Mouse (Mus musculus) hindbrain, postnatal 0 days (tissue): ENCODE data around the gene Nlgn1. TPM values are rescaled to one million over a fixed set of nuclear protein-coding genes. Genes with fewer than 3 reads are reported as not detected.
"Not testable (repeated sequence)": the region's sequence is repeated elsewhere in the genome, so short reads cannot be mapped to it uniquely, and the experiment has no call there.

ENCODE experiments used
- ATAC-seq: fragments of 200-750 bp; cut with Nextera tagmentation; 2 replicates; pipeline ENCODE4 v1.8.0; 2017; ENCODE audit warnings: mild to moderate bottlenecking, moderate TSS enrichment, moderate library complexity
- DNase-seq: peaks from one replicate; pipeline ENCODE4 v3.0.0-alpha.2; 2015; ENCODE audit warnings: low spot score
- H3K27ac ChIP-seq: fragments of 300-500 bp; sonication (generic); 2 replicates; pipeline ENCODE4 v1.5.1; 2014; ENCODE audit warnings: mild to moderate bottlenecking
- H3K27me3 ChIP-seq: fragments of 300-500 bp; sonication (generic); 2 replicates; pipeline ENCODE4 v1.6.1; 2014; ENCODE audit warnings: low read length, mixed read lengths; ENCODE audit not compliant: insufficient read depth
- H3K36me3 ChIP-seq: fragments of 300-500 bp; sonication (generic); 2 replicates; pipeline ENCODE4 v1.6.1; 2014; ENCODE audit warnings: low read length, mixed read lengths; ENCODE audit not compliant: insufficient read depth
- H3K4me1 ChIP-seq: fragments of 300-500 bp; sonication (generic); 2 replicates; pipeline ENCODE4 v1.6.1; 2014; ENCODE audit warnings: antibody characterized with exemption, low read length, mixed read lengths; ENCODE audit not compliant: insufficient read depth
- H3K4me2 ChIP-seq: fragments of 300-500 bp; sonication (generic); 2 replicates; pipeline ENCODE4 v1.6.1; 2014; ENCODE audit warnings: low read depth, mild to moderate bottlenecking, low read length, moderate library complexity, mixed read lengths
- H3K4me3 ChIP-seq: fragments of 300-500 bp; sonication (generic); 2 replicates; pipeline ENCODE4 v1.5.1; 2014; ENCODE audit warnings: low read length
- H3K9ac ChIP-seq: fragments of 300-500 bp; sonication (generic); replicated peaks from 2 replicates; pipeline ENCODE4 v1.6.1; 2014; ENCODE audit warnings: mild to moderate bottlenecking, low read length, moderate library complexity, mixed read lengths
- H3K9me3 ChIP-seq: fragments of 300-500 bp; sonication (generic); 2 replicates; pipeline ENCODE4 v1.6.1; 2016; ENCODE audit warnings: low read length, mixed read lengths
- CTCF ChIP-seq: IDR thresholded peaks from 2 replicates; pipeline ENCODE4 v1.5.1; 2016; ENCODE audit warnings: antibody characterized with exemption, control low read depth, low read depth
- WGBS: fragments of 180-500 bp; shearing (Covaris S2); extraction: QIAGEN DNeasy Blood & Tissue Kit; methylation state at CpG from one replicate; pipeline ENCODE4 v1.1.7; 2014; 5-methylcytosine and 5-hydroxymethylcytosine counted together
- polyA plus RNA-seq: library from polyadenylated mRNA; unstranded; fragments of >200 nt; fragmentation: Nextera tagmentation; extraction: Ambion mirVana; gene quantifications from 2 replicates; pipeline ENCODE4 v1.2.1, GENCODE M21; 2015
- total RNA-seq: library from RNA; depleted of rRNA; stranded (reverse); fragments of >200 nt; gene quantifications from 2 replicates; pipeline ENCODE4 v1.2.3, GENCODE M21; 2014

Nlgn1 gene
- total and polyA plus RNA-seq, 2 experiments from 2014 or later = 28.4 to 61.5 TPM

DNA sequence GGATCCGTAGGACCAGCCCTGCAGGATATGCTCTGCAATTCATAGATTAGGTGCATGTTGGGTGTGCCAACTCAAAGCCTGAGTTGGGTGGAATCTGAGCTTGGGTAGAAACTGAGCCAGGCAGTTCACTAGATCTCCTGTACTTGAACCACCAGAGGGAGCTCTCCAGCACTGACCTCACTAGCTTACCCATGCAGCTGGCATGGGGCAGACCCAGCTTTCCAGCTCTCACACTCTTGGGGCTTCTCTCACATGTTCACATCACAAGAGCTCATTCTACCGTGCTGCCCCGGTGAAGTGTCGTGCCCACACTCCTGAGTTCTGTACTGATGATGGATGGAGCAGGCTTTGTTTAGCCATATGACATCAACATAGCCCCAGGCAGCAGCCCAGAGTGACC, 679.2 kb downstream of the Nlgn1 start:
- DNase-seq (peak; percentile 43), ATAC-seq (no peak)
- no peak overlapping the region for H3K4me3 ChIP-seq
- no peak overlapping the region for H3K27ac ChIP-seq
- H3K36me3 ChIP-seq = no peaks in the 10 kb centered on the region
- no peak overlapping the region for H3K9ac ChIP-seq
- TF ChIP-seq CTCF = peak; percentile 58
- no peaks in the 10 kb centered on the region for H3K27me3 ChIP-seq
- 69% methylated on average over 4 of the region's 4 CpGs for WGBS
- H3K4me1 ChIP-seq = no peaks in the 10 kb centered on the region
- H3K4me2 ChIP-seq = no peak overlapping the region
- H3K9me3 ChIP-seq = no peaks in the 10 kb centered on the region

DNA sequence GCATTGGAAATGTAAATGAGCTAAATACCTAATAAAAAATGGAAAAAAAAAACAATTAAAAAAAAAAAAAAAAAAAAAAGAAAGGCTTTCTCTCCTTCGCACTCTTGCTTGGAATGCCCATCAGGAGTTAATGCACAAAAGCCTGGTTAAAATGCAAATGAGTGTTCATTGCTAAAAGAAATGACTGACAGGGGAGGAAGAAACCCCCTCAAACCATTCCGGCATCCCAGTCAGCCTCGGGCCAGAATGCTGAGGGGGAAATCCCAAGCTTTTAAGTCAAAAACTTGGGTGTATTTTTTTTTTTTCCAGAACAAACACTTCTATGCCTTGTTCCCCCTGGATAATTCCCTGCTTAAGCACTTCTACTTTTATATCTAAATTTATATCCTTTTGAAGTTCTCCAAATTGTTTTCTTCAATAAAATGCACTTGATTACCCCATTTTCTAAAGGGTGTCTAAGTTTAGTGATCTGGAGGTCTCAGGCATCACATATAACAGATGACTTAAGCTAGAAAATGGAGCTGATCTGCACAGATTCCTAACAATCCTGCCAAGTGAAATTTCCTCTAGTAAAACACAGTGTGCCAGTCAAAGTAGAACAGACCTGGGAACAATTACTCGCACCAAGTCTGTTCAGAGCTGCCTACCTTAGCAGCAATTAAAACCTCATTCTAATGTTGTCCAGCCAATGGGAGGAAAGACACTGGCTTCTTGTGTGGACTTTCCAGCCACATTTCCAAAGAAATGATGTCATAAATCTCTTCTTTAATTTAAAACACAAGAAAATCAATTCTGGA, 686.2 kb downstream of the Nlgn1 start:
- H3K27ac ChIP-seq = no peak overlapping the region
- H3K4me2 ChIP-seq = no peak overlapping the region
- H3K36me3 ChIP-seq = no peaks in the 10 kb centered on the region
- DNase-seq (no peak), ATAC-seq (no peak)
- 45% methylated on average over 4 of the region's 4 CpGs for WGBS
- H3K9ac ChIP-seq = no peak overlapping the region
- TF ChIP-seq CTCF = no peak
- H3K9me3 ChIP-seq = no peaks in the 10 kb centered on the region
- no peaks in the 10 kb centered on the region for H3K27me3 ChIP-seq
- no peak overlapping the region for H3K4me3 ChIP-seq
- H3K4me1 ChIP-seq = no peaks in the 10 kb centered on the region

DNA sequence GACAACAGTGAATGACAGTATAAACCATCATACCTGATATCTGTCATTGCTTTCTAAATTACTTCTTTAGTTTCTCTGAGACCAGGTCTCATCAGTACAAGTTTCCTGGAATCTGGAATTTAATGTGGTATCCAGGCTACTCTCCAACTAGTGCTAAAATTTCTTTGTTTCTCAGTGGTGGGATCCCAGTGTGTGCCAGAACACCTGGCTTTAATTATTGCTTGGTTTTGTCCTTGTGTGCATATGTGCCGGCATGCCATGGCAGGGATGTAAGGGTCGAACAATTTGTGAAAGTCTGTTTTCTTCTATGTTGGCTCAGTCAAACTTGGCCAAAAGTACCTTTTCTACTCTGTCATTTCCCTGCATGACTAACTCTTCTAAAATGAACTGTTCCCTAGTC, 703.1 kb downstream of the Nlgn1 start:
- no peak for TF ChIP-seq CTCF

DNA sequence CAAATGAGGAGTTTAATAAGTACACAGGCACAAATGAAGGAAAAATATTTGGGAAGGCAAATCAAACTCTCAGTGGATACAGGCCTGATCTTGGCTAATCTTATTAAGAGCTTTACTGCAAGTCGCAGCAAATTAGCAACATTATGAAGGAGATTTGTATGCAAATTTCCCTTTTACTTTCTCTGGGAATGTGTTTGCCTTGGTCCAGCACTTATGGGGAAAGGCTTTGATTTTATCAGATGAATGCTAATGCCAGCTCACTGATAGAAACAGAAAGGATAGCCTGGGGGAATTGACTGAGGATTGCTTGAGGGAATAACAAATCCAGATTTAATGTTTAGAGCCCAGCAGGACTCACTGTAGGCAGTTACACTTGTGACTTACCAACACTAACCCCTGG, 725.7 kb downstream of the Nlgn1 start:
- Histone ChIP-seq H3K4me3 (no peak overlapping the region), H3K4me2 (no peak overlapping the region), H3K36me3 (no peaks in the 10 kb centered on the region), H3K9me3 (no peaks in the 10 kb centered on the region), H3K9ac (no peak overlapping the region), H3K4me1 (no peaks in the 10 kb centered on the region), H3K27me3 (no peaks in the 10 kb centered on the region), H3K27ac (no peak overlapping the region)
- WGBS = 23% methylated on average over 1 of the region's 1 CpGs
- ATAC-seq = no peak
- TF ChIP-seq CTCF = no peak
- DNase-seq = peak; percentile 3

More for the DNA sequence above, 703.1 kb downstream of the Nlgn1 start:
- ATAC-seq (no peak), DNase-seq (no peak)
- H3K4me1 ChIP-seq = no peaks in the 10 kb centered on the region
- no peak overlapping the region for H3K9ac ChIP-seq
- no peak overlapping the region for H3K4me2 ChIP-seq
- H3K9me3 ChIP-seq = no peaks in the 10 kb centered on the region
- WGBS = 72% methylated on average over 2 of the region's 2 CpGs
- no peak overlapping the region for H3K27ac ChIP-seq
- no peak overlapping the region for H3K4me3 ChIP-seq
- H3K27me3 ChIP-seq = no peaks in the 10 kb centered on the region
- no peaks in the 10 kb centered on the region for H3K36me3 ChIP-seq

DNA sequence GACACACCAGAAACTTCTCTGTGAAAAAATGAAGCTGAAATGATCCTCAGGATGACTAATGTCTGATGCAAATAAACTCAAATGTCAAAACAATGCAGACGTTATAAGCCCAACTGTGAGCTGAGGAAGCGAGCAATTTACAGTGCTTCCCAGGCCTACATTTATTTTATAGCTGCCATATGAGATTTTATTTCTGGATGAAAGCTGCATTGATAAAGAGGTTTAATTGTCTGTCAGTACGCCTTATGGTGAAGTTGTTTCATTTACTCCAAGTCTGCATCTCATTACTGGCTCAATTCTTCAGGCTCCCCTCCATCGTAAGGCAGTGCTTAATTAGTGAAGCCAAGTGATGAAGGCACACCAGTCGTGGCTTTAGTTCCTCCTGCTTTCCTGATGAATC, 734.7 kb downstream of the Nlgn1 start:
- no peak for ATAC-seq
- DNase-seq = no peak
- H3K4me3 ChIP-seq = no peak overlapping the region
- no peaks in the 10 kb centered on the region for H3K27me3 ChIP-seq
- no peaks in the 10 kb centered on the region for H3K9me3 ChIP-seq
- no peak overlapping the region for H3K4me2 ChIP-seq
- H3K9ac ChIP-seq = no peak overlapping the region
- no peak overlapping the region for H3K27ac ChIP-seq
- no peak for TF ChIP-seq CTCF
- no peaks in the 10 kb centered on the region for H3K4me1 ChIP-seq
- 59% methylated on average over 5 of the region's 5 CpGs for WGBS
- no peaks in the 10 kb centered on the region for H3K36me3 ChIP-seq

DNA sequence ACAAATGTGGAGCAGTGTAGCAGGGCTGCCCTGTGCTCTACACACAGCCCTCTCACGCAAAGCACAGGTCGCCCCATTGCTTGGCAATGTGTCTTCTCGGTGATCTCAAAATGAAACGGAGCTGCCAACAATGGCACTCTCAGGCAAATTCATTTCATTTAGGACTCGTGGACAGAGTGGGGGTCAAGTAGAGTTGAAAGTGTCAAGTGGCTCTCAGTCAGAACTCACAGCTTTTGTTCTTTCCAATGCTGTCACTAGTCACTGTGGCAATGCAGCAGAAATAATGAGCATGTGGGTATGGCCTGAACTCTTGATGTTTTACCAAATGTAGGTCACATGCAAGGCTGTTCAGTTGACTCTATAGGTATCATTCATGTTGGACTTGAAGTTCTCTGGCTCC, 756.7 kb downstream of the Nlgn1 start:
- no peak overlapping the region for H3K9ac ChIP-seq
- H3K9me3 ChIP-seq = no peaks in the 10 kb centered on the region
- ATAC-seq = no peak
- H3K27ac ChIP-seq = no peak overlapping the region
- 40% methylated on average over 5 of the region's 5 CpGs for WGBS
- no peak overlapping the region for H3K4me2 ChIP-seq
- H3K27me3 ChIP-seq = no peaks in the 10 kb centered on the region
- TF ChIP-seq CTCF = no peak
- no peak overlapping the region for H3K4me3 ChIP-seq
- DNase-seq = no peak
- H3K36me3 ChIP-seq = no peaks in the 10 kb centered on the region
- H3K4me1 ChIP-seq = no peaks in the 10 kb centered on the region

DNA sequence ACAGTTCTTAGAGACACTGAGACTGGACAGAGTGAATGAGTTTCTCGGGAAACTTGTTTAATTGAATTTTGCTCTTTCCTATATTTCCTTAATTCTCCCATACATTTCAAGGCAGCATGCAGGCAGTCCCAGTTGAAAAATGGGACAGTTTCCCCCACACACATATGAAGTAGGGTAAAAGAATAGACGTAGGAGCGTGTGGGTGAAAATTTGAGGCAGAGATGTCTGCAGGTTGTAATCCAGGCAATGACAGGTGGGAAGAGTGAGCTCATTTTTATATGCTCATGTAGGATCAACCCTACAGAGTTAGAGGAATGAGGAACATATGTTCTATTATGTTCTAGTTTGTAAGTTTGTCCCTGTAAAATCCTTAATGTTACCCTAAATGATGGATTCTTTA, 757.4 kb downstream of the Nlgn1 start:
- H3K9ac ChIP-seq = no peak overlapping the region
- no peak overlapping the region for H3K4me2 ChIP-seq
- H3K36me3 ChIP-seq = no peaks in the 10 kb centered on the region
- WGBS = 92% methylated on average over 3 of the region's 3 CpGs
- DNase-seq (no peak), ATAC-seq (no peak)
- H3K4me3 ChIP-seq = no peak overlapping the region
- TF ChIP-seq CTCF = no peak
- no peaks in the 10 kb centered on the region for H3K4me1 ChIP-seq
- no peaks in the 10 kb centered on the region for H3K27me3 ChIP-seq
- no peaks in the 10 kb centered on the region for H3K9me3 ChIP-seq
- no peak overlapping the region for H3K27ac ChIP-seq

DNA sequence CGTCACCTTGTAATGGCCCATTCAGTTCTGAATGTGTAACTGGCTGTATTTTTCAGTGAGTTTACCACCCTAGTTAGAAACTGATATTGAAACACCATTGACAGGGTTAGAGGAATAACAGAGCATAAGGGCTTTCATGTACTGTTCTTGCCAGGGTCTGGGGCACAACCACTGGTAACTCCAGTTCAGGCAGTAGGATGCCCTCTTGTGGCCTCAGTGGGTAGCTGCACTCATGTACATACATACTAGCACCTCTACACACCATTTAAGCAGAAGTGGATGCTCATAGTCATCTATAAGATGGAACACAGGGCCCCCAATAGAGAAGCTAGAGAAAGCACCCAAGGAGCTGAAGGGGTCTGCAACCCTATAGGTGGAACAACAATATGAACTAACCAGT, 773.7 kb downstream of the Nlgn1 start:
- WGBS = 97% methylated on average over 1 of the region's 1 CpGs
- not testable (repeated sequence) for DNase-seq, H3K4me2 ChIP-seq, H3K36me3 ChIP-seq, H3K4me3 ChIP-seq, ATAC-seq, H3K27ac ChIP-seq, H3K27me3 ChIP-seq, H3K4me1 ChIP-seq, H3K9me3 ChIP-seq, H3K9ac ChIP-seq

DNA sequence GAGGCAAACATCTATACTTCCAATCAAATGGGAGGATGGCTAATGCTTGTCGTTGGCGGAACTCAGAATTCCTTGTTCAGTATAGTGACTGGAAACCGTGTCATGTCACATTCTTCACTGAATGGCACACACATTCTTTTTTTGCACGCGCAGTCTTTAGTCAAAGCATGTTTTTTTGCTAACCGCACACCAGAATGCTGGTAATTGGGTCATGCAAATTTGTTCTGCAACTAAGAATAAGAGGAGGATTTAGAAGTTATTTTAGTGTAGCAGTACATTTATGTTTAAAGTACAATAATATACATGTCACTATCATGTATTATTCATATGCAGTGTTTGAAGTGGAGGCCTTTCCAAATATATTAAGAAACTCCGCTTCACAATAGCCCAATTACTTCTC, 783.2 kb downstream of the Nlgn1 start:
- not testable (repeated sequence) for H3K4me3 ChIP-seq, H3K4me2 ChIP-seq, H3K27me3 ChIP-seq, H3K9ac ChIP-seq, H3K9me3 ChIP-seq, H3K36me3 ChIP-seq, H3K4me1 ChIP-seq, ATAC-seq, H3K27ac ChIP-seq, DNase-seq
- 84% methylated on average over 3 of the region's 7 CpGs for WGBS

DNA sequence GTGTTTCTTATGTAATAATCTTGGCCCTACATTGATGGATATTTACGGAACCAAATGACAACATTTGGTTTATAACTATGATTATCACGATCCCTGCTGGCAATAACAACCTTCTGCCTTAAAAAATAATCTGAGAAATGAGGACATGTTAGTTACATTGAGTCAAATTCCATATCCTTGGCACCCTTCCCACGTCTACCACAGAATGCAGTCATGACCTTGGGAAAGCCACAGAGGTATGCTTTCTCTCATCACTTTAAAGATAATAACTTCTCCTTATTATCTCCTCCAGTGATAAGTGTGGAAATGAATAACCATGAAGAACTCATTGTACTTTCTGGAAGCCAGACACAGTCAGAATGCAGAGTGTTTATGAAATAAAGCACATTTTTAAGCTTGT, 808.0 kb downstream of the Nlgn1 start:
- not testable (repeated sequence) for H3K4me2 ChIP-seq, ATAC-seq, H3K4me1 ChIP-seq, H3K9ac ChIP-seq, DNase-seq, H3K4me3 ChIP-seq, H3K9me3 ChIP-seq, H3K27ac ChIP-seq, H3K27me3 ChIP-seq, H3K36me3 ChIP-seq
- WGBS = 62% methylated on average over 1 of the region's 3 CpGs
